Comparison of ENCODE assay signal across 8 mouse cellular contexts in genomic region chr12:108765751-108766221, GRCm38 (mm10). TPM values are rescaled to one million over a fixed set of nuclear protein-coding genes. Genes with fewer than 3 reads are reported as not detected.
DNase-seq lines count a peak whose midpoint lies in the region; ATAC-seq and TF ChIP-seq lines count a peak whose summit lies in the region.

No protein-coding gene starts in this region.

- peak; percentile 65 for ATAC-seq in heart, embryonic 15.5 days (replicated peaks; ENCODE audit: insufficient number of reproducible peaks, insufficient read depth, low FRiP score, low read depth)

- 15% methylated on average over 14 of the region's 14 CpGs for WGBS in heart, embryonic 15.5 days
- WGBS in macrophage (ENCODE audit: missing documents), result 0% methylated on average over 14 of the region's 14 CpGs

- H3K9me3 ChIP-seq in heart, embryonic 15.5 days (replicated peaks), result no peaks in the 10 kb centered on the region

- no peaks in the 10 kb centered on the region for H3K27me3 ChIP-seq in heart, embryonic 15.5 days

- peak overlapping the region; percentile 73 for H3K4me2 ChIP-seq in heart, embryonic 15.5 days

- no peak for TF ChIP-seq CTCF in embryonic fibroblast, embryonic 13.5 days (IDR thresholded peaks at IDR 0.05; ENCODE audit: borderline replicate concordance, insufficient read depth, low read length)

- H3K27ac ChIP-seq in embryonic fibroblast, embryonic 13.5 days (ENCODE audit: insufficient read depth, low read length), result peak overlapping the region; percentile 49
- peak overlapping the region; percentile 74 for H3K27ac ChIP-seq in heart, embryonic 15.5 days
- peak overlapping the region; percentile 97 for H3K27ac ChIP-seq in macrophage

- H3K36me3 ChIP-seq in heart, embryonic 15.5 days, result no peaks in the 10 kb centered on the region
- H3K36me3 ChIP-seq in macrophage (ENCODE audit: inconsistent target), result no peaks in the 10 kb centered on the region

- peak overlapping the region; percentile 28 for H3K4me3 ChIP-seq in embryonic fibroblast, embryonic 13.5 days (ENCODE audit: insufficient read depth, low read length)
- peak overlapping the region; percentile 47 for H3K4me3 ChIP-seq in heart, embryonic 15.5 days
- peak overlapping the region; percentile 69 for H3K4me3 ChIP-seq in macrophage (ENCODE audit: inconsistent target)

- no peaks in the 10 kb centered on the region for H3K79me2 ChIP-seq in macrophage (ENCODE audit: inconsistent target)

- DNase-seq in ES-CJ7 (ENCODE audit: low read depth, low spot score), result peak; percentile 49
- peak; percentile 19 to 45 for DNase-seq in adrenal gland, postnatal 4 days (ENCODE audit: low spot score in 2 of 2)
- DNase-seq in kidney, postnatal 10 days, result peak; percentile 89
- DNase-seq in spleen, adult 12 weeks (ENCODE audit: low spot score), result peak; percentile 62
- DNase-seq in left cerebral cortex, adult 18-20 months (ENCODE audit: low spot score in 2 of 2), result no peak

- TF ChIP-seq POLR2A in embryonic fibroblast, embryonic 13.5 days (IDR thresholded peaks at IDR 0.05; ENCODE audit: low read depth, low read length), result peak; percentile 58

- no peaks in the 10 kb centered on the region for H3K4me1 ChIP-seq in embryonic fibroblast, embryonic 13.5 days (ENCODE audit: control insufficient read depth, insufficient read depth, low read length)
- H3K4me1 ChIP-seq in heart, embryonic 15.5 days (replicated peaks), result peaks cover 20% of the 10 kb centered on the region

- H3K9ac ChIP-seq in heart, embryonic 15.5 days, result peak overlapping the region; percentile 10

RNA-seq across cellular contexts. Expression of gene Yy1, which starts 27.0 kb away (rescaled TPM):
- total RNA-seq in adrenal gland, postnatal 4 days (2021), result 10 to 100 TPM; 70.1 to 75.3 TPM
- 71.2 and 73.8 TPM in 2 replicates for polyA plus RNA-seq in embryonic fibroblast, embryonic 13.5 days (2011; ENCODE audit: insufficient read length, low read depth, missing spikeins)
- polyA plus RNA-seq in heart, embryonic 15.5 days (2015; fragmentation: Nextera tagmentation; extraction: Ambion mirVana), result 10.5 and 13.1 TPM in 2 replicates
- total RNA-seq in macrophage (2018; cell fraction: chromatin; rRNA removed), result 10 to 100 TPM; 27.1 to 54.6 (median 36.2) TPM
- 10 to 100 TPM; 20.1 to 36.2 (median 26.9) TPM for total RNA-seq in macrophage (2018; cell fraction: cytosol; rRNA removed)
- 10 to 100 TPM; 25.9 to 49.7 (median 32.6) TPM for total RNA-seq in macrophage (2018; cell fraction: nucleus; rRNA removed)
- 24.1 to 61.1 TPM (median 29.0 TPM) in 3 replicates for polyA plus RNA-seq in macrophage (2018)
- 10 to 100 TPM; 47.6 to 48.6 TPM for total RNA-seq in left cerebral cortex, adult 18-20 months (2021)

Comparison
In these comparisons a context has a peak if more than half of its experiments do, and no peak if none do; other contexts are left out.
1. DNase-seq: peak in ES-CJ7 (single experiment), adrenal gland, postnatal 4 days (2 of 2), kidney, postnatal 10 days (single experiment) and spleen, adult 12 weeks (single experiment); none in left cerebral cortex, adult 18-20 months (0 of 2).
2. Peak in every context shown above with its lines, with median percentiles within 50 percentile points of each other: H3K27ac ChIP-seq and H3K4me3 ChIP-seq.